Mouse (Mus musculus) gastrocnemius, postnatal 25 days (tissue): ENCODE results near the gene Gm17655. TPM values are rescaled to one million over a fixed set of nuclear protein-coding genes. Genes with fewer than 3 reads are reported as not detected.
"Not testable (repeated sequence)": the region's sequence is repeated elsewhere in the genome, so short reads cannot be mapped to it uniquely, and the experiment has no call there.

Source experiments
- DNase-seq: peaks from one replicate; pipeline ENCODE4 v3.0.0; 2022
- long read RNA-seq, 2 experiments: library from polyadenylated mRNA; stranded (forward); transcript quantifications; one replicate each; pipeline ENCODE4 v2.0.0; 2021
- total RNA-seq, 2 experiments: library from RNA; stranded (reverse); gene quantifications; 1 replicate in 1 of 2; 2 replicates in 1 of 2; pipeline ENCODE4 v1.2.3; 2021

The Gm17655 gene
- total RNA-seq: 1 to 10 TPM in 1 of 2 experiments, under 1 TPM in 1; 0.64 to 1.7 TPM
- long read RNA-seq, experiment 1, partial matches to known transcripts: 0 of 6 reads
- long read RNA-seq, experiment 1, other reads (novel, unspliced or antisense): 6 of 6 reads
- long read RNA-seq, experiment 2: 0 reads

GRCm38 (mm10) chr5:110072413-110072812 is at the start of gene Gm17655:
Gene Gm17655, minus strand, starts transcription at chr5:110072513.
- not testable (repeated sequence) for DNase-seq

GRCm38 (mm10) chr5:110109991-110110441 is 37.7 kb upstream of the Gm17655 start, which contains the start of gene Zfp605:
Gene Zfp605, plus strand, starts transcription at chr5:110110092.
- peak; percentile 82 for DNase-seq

- DNase-seq: no peak
These were observed 36.0 kb upstream of the Gm17655 start for GRCm38 (mm10) chr5:110108305-110108628.

- peak; percentile 96 for DNase-seq
These were observed 35.4 kb upstream of the Gm17655 start, which contains the start of gene Gtpbp6 for GRCm38 (mm10) chr5:110107581-110108304. Gene Gtpbp6, minus strand, starts transcription at chr5:110108197.

- peak; percentile 54 for DNase-seq
These were observed 34.7 kb upstream of the Gm17655 start for GRCm38 (mm10) chr5:110106901-110107564.

GRCm38 (mm10) chr5:110106140-110106871 is 34.0 kb upstream of the Gm17655 start:
- no peak for DNase-seq

GRCm38 (mm10) chr5:110104616-110105380 is 32.5 kb upstream of the Gm17655 start:
- DNase-seq: no peak

- no peak for DNase-seq
These were observed 31.7 kb upstream of the Gm17655 start for GRCm38 (mm10) chr5:110103901-110104615.

GRCm38 (mm10) chr5:110102853-110103625 is 30.7 kb upstream of the Gm17655 start:
- DNase-seq: no peak

GRCm38 (mm10) chr5:110102429-110102828 is 30.1 kb upstream of the Gm17655 start:
- DNase-seq: no peak

- no peak for DNase-seq
These were observed 29.5 kb upstream of the Gm17655 start for GRCm38 (mm10) chr5:110101716-110102347.

- DNase-seq: no peak
These were observed 28.8 kb upstream of the Gm17655 start for GRCm38 (mm10) chr5:110100921-110101631.

GRCm38 (mm10) chr5:110099656-110100580 is 27.6 kb upstream of the Gm17655 start, which contains the start of gene Plcxd1:
Gene Plcxd1, plus strand, starts transcription at chr5:110099969.
- DNase-seq: no peak

- DNase-seq: no peak
These were observed 26.7 kb upstream of the Gm17655 start for GRCm38 (mm10) chr5:110098991-110099477.

GRCm38 (mm10) chr5:110094847-110095213 is 22.5 kb upstream of the Gm17655 start:
- DNase-seq: no peak

- peak; percentile 83 for DNase-seq
These were observed 21.9 kb upstream of the Gm17655 start, which contains the start of gene Gm35315 for GRCm38 (mm10) chr5:110094030-110094846. Gene Gm35315, minus strand, starts transcription at chr5:110094420.

GRCm38 (mm10) chr5:110091546-110091945 is 19.2 kb upstream of the Gm17655 start:
- DNase-seq: no peak
